8 mouse cellular contexts compared by ENCODE assay signal in genomic region chr15:98676940-98677728, GRCm38 (mm10). TPM values are rescaled to one million over a fixed set of nuclear protein-coding genes. Genes with fewer than 3 reads are reported as not detected.
DNase-seq lines count a peak whose midpoint lies in the region; ATAC-seq and TF ChIP-seq lines count a peak whose summit lies in the region.

Rnd1 (minus strand) TSS chr15:98677461.

- H3K4me3 ChIP-seq in G1E (ENCODE audit: low read depth, low read length) = peak within 1 kb of the TSS; percentile 76
- peak within 1 kb of the TSS; percentile 37 for H3K4me3 ChIP-seq in forebrain, embryonic 14.5 days (ENCODE audit: low read depth, low read length)
- peak within 1 kb of the TSS; percentile 44 for H3K4me3 ChIP-seq in liver, embryonic 16.5 days (ENCODE audit: low read depth, low read length)
- peak within 1 kb of the TSS; percentile 52 for H3K4me3 ChIP-seq in neural tube, embryonic 12.5 days
- peak within 1 kb of the TSS; percentile 31 for H3K4me3 ChIP-seq in stomach, postnatal 0 days (ENCODE audit: low read depth, low read length)

- peak within 1 kb of the TSS; percentile 56 for H3K9ac ChIP-seq in forebrain, embryonic 14.5 days (ENCODE audit: low read length)
- peak within 1 kb of the TSS; percentile 6; the same call in 1 of the 2 replicates for H3K9ac ChIP-seq in liver, embryonic 16.5 days (ENCODE audit: low read depth, low read length)
- peak within 1 kb of the TSS; percentile 57 for H3K9ac ChIP-seq in neural tube, embryonic 12.5 days
- H3K9ac ChIP-seq in stomach, postnatal 0 days (ENCODE audit: low read length) = 0 out of 2 replicates have a peak within 1 kb of the TSS, but pooled peaks have one; percentile 2

- peaks cover 26% of the 10 kb centered on the region for H3K27me3 ChIP-seq in G1E (ENCODE audit: insufficient read depth, low read length)
- H3K27me3 ChIP-seq in forebrain, embryonic 14.5 days (replicated peaks; ENCODE audit: control insufficient read depth, insufficient read depth, low read length) = no peaks in the 10 kb centered on the region
- peaks cover 48% of the 10 kb centered on the region for H3K27me3 ChIP-seq in liver, embryonic 16.5 days (ENCODE audit: control insufficient read depth, insufficient read depth, low read depth, low read length)
- H3K27me3 ChIP-seq in neural tube, embryonic 12.5 days (replicated peaks) = peaks cover 6% of the 10 kb centered on the region; the same call in 1 of the 2 replicates
- no peaks in the 10 kb centered on the region for H3K27me3 ChIP-seq in stomach, postnatal 0 days (ENCODE audit: control insufficient read depth, insufficient read depth, low read length)

- H3K36me3 ChIP-seq in G1E (replicated peaks) = peaks cover 30% of the 10 kb centered on the region
- no peaks in the 10 kb centered on the region for H3K36me3 ChIP-seq in forebrain, embryonic 14.5 days (ENCODE audit: control insufficient read depth, insufficient read depth, low read length)
- no peaks in the 10 kb centered on the region for H3K36me3 ChIP-seq in liver, embryonic 16.5 days (ENCODE audit: control insufficient read depth, insufficient read depth)
- H3K36me3 ChIP-seq in neural tube, embryonic 12.5 days = no peaks in the 10 kb centered on the region
- no peaks in the 10 kb centered on the region for H3K36me3 ChIP-seq in stomach, postnatal 0 days (ENCODE audit: control insufficient read depth, insufficient read depth, low read length)

- intact Hi-C loops in heart, postnatal 14 days (cut with DNase I) = no loop called here

- peak within 1 kb of the TSS; percentile 84 for H3K4me2 ChIP-seq in forebrain, embryonic 14.5 days (ENCODE audit: low read length)
- peak within 1 kb of the TSS; percentile 58 for H3K4me2 ChIP-seq in liver, embryonic 16.5 days (ENCODE audit: low read depth, low read length)
- peak within 1 kb of the TSS; percentile 94 for H3K4me2 ChIP-seq in neural tube, embryonic 12.5 days (replicated peaks)
- H3K4me2 ChIP-seq in stomach, postnatal 0 days (replicated peaks; ENCODE audit: low read depth) = peak within 1 kb of the TSS; percentile 66

- TF ChIP-seq CTCF in G1E (IDR thresholded peaks at IDR 0.05; ENCODE audit: low read depth, low read length) = no peak
- peak; percentile 37; the same call in 1 of the 2 replicates for TF ChIP-seq CTCF in stomach, postnatal 0 days (IDR thresholded peaks at IDR 0.05; ENCODE audit: low read depth)

- DNase-seq in G1E (ENCODE audit: low spot score) = peak; percentile 95
- DNase-seq in cerebellum, adult 11-12 months = peak; percentile 93
- peak; percentile 96 for DNase-seq in forebrain, embryonic 14.5 days (ENCODE audit: low spot score)
- peak; percentile 79 to 80 for DNase-seq in heart, postnatal 14 days
- peak; percentile 73 for DNase-seq in large intestine, adult 2 months (ENCODE audit: low read depth, low spot score)
- peak; percentile 83 for DNase-seq in stomach, postnatal 0 days (ENCODE audit: low spot score)

- peaks cover 89% of the 10 kb centered on the region for H3K4me1 ChIP-seq in G1E (ENCODE audit: insufficient read depth, low read depth, low read length)
- peaks cover 30% of the 10 kb centered on the region for H3K4me1 ChIP-seq in forebrain, embryonic 14.5 days (ENCODE audit: control insufficient read depth, insufficient read depth, low read length)
- H3K4me1 ChIP-seq in liver, embryonic 16.5 days (ENCODE audit: control insufficient read depth, low read depth, low read length) = no peaks in the 10 kb centered on the region
- H3K4me1 ChIP-seq in neural tube, embryonic 12.5 days = peaks cover 43% of the 10 kb centered on the region
- no peaks in the 10 kb centered on the region for H3K4me1 ChIP-seq in stomach, postnatal 0 days (replicated peaks; ENCODE audit: control insufficient read depth, insufficient read depth)

- no peak within 1 kb of the TSS for H3K27ac ChIP-seq in forebrain, embryonic 14.5 days (ENCODE audit: low read depth, low read length)
- H3K27ac ChIP-seq in liver, embryonic 16.5 days (ENCODE audit: low read length) = no peak within 1 kb of the TSS
- no peak within 1 kb of the TSS for H3K27ac ChIP-seq in neural tube, embryonic 12.5 days
- H3K27ac ChIP-seq in stomach, postnatal 0 days (replicated peaks) = no peak within 1 kb of the TSS

- no peak for TF ChIP-seq EP300 in stomach, postnatal 0 days (optimal IDR thresholded peaks at IDR 0.05)

- WGBS in forebrain, embryonic 14.5 days = under 1% methylated on average over 37 of the region's 37 CpGs
- WGBS in large intestine, adult 2 months = 1% methylated on average over 37 of the region's 37 CpGs
- WGBS in liver, embryonic 16.5 days (ENCODE audit: insufficient replicate concordance) = under 1% methylated on average over 37 of the region's 37 CpGs
- WGBS in neural tube, embryonic 12.5 days = under 1% methylated on average over 37 of the region's 37 CpGs
- under 1% methylated on average over 37 of the region's 37 CpGs for WGBS in stomach, postnatal 0 days

- no peaks in the 10 kb centered on the region for H3K9me3 ChIP-seq in G1E (replicated peaks)
- H3K9me3 ChIP-seq in forebrain, embryonic 14.5 days (replicated peaks; ENCODE audit: control insufficient read depth, low read length) = no peaks in the 10 kb centered on the region
- no peaks in the 10 kb centered on the region for H3K9me3 ChIP-seq in liver, embryonic 16.5 days (replicated peaks; ENCODE audit: control insufficient read depth, low read length)
- H3K9me3 ChIP-seq in neural tube, embryonic 12.5 days = no peaks in the 10 kb centered on the region
- no peaks in the 10 kb centered on the region for H3K9me3 ChIP-seq in stomach, postnatal 0 days (ENCODE audit: control insufficient read depth, low read length)

- ATAC-seq in G1E (ENCODE audit: extremely low read depth, insufficient number of reproducible peaks, low FRiP score, poor library complexity, severe bottlenecking) = peak; percentile 97
- peak; percentile 96 for ATAC-seq in forebrain, embryonic 14.5 days
- peak; percentile 95 for ATAC-seq in liver, embryonic 16.5 days (ENCODE audit: low read depth)
- peak; percentile 92 for ATAC-seq in neural tube, embryonic 12.5 days (ENCODE audit: low FRiP score, low read depth)
- peak; percentile 96 for ATAC-seq in stomach, postnatal 0 days (ENCODE audit: low FRiP score, low TSS enrichment)

RNA-seq across cellular contexts. Expression of gene Rnd1, which starts in this region (rescaled TPM):
- total RNA-seq in G1E (2014; fragmentation: Nextera tagmentation) = 3.2 and 3.3 TPM in 2 replicates
- total RNA-seq in G1E (2017) = 1.2 and 1.5 TPM in 2 replicates
- polyA plus RNA-seq in G1E (2012) = 1.0 and 1.1 TPM in 2 replicates
- 6.3 and 6.8 TPM in 2 replicates for polyA plus RNA-seq in forebrain, embryonic 14.5 days (2014; fragmentation: Nextera tagmentation; extraction: Ambion mirVana)
- total RNA-seq in heart, postnatal 14 days (2021) = 1 to 10 TPM in 1 of 2 experiments, under 1 TPM in 1; 0.69 to 1.0 TPM
- 1.4 and 1.9 TPM in 2 replicates for polyA plus RNA-seq in large intestine, adult 2 months (2012; rRNA removed)
- 0.78 and 1.1 TPM in 2 replicates for polyA plus RNA-seq in liver, embryonic 16.5 days (2015; fragmentation: Nextera tagmentation; extraction: Ambion mirVana)
- polyA plus RNA-seq in neural tube, embryonic 12.5 days (2016; fragmentation: Nextera tagmentation; extraction: Ambion mirVana) = 7.8 and 9.7 TPM in 2 replicates
- polyA plus RNA-seq in stomach, postnatal 0 days (2015; fragmentation: Nextera tagmentation; extraction: Ambion mirVana) = 0.35 and 0.46 TPM in 2 replicates

Comparison
In these comparisons a context has a peak if more than half of its experiments do, and no peak if none do; other contexts are left out.
1. Peak in DNase-seq, ATAC-seq, H3K4me3 ChIP-seq, H3K9ac ChIP-seq and H3K4me2 ChIP-seq in stomach, postnatal 0 days; RNA of the gene not detected or under 1 TPM.
2. H3K9ac ChIP-seq: peak in every context shown above with its lines; median percentile 57 in neural tube, embryonic 12.5 days; 56 in forebrain, embryonic 14.5 days; 6 in liver, embryonic 16.5 days; 2 in stomach, postnatal 0 days.